Mouse (Mus musculus): ENCODE measurements around the gene Syce1l.

The Syce1l gene

DNA sequence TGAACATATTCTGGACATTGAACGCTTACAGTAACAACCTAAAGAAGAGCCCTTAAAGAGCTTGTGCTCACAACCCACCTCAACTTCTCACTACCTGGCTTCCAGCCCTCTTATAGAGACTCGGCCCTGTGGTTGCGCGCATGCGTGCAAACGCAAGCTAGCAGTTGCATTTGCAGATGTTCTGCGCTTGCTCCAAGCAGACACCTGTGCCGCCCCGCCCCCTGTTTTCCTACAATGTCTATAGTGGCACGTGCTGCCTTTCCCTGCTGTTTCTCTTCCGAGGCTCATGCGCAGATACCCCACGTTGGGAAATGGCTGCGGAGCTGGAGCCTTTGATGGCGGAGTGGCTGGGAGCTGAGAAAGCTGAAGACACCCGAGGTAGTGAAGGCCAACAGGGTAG is at the start of gene Syce1l:
Gene Syce1l, plus strand, starts transcription at position 288 of the 400 bp plus-strand sequence.
- DNase-seq: no peak

DNA sequence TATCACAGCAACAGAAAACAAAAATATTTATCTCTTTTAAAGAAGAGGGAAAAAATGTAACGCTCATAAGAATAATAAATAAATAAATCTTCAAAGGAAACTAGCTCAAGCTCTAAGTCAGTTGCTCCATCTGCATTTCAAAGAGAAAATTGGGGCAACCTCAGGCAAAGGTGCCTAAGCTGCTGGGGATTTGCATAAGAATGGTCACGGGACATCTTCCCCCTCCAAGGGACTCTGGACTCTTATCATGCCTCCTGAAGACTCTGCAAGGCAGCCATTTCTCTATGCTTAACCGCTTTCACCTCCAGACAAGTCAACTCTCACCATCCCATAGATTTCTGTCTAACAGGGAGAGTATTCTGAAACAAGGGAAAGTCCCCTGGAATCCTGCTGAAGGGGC is 44.6 kb upstream of the Syce1l start:
- no peak for DNase-seq

DNA sequence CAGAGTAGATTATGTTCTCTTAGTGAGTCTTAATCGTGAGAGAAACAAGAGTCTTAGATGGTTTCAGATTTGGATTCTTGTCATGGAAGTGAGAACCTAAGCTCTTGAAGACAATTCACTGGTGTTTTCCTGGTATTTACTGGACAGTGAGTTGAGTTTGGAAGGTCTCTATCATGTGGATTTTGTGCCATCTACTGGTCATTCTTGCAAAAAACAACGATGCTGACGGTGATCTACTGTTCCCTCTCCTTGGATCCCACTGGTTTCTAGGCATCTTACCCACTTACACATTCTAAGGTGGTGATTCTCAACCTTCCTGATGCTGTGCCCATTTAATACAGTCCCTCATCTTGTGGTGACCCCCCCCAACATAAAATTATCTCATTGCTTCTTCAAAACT is 10.4 kb upstream of the Syce1l start:
- peak; percentile 55 to 59 for DNase-seq

DNA sequence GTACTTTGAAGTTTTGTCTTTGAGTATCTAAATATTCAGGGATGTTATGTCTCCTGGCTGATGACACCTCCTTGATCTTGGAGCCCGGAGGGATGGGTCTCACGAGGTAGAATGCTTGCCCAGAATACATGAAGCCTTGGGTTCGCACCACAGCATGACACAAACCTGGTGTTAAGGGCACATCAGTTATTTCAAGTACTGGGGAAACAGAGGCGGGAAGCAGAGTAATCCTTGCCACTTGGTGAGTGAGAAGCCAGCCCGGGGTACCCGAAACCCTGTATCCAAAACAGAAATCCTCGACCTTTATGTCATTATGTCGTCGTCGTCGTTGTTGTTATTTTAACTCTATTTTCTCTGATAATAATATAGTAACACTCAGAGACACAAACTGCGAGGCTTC is 8.9 kb upstream of the Syce1l start:
- DNase-seq: no peak

DNA sequence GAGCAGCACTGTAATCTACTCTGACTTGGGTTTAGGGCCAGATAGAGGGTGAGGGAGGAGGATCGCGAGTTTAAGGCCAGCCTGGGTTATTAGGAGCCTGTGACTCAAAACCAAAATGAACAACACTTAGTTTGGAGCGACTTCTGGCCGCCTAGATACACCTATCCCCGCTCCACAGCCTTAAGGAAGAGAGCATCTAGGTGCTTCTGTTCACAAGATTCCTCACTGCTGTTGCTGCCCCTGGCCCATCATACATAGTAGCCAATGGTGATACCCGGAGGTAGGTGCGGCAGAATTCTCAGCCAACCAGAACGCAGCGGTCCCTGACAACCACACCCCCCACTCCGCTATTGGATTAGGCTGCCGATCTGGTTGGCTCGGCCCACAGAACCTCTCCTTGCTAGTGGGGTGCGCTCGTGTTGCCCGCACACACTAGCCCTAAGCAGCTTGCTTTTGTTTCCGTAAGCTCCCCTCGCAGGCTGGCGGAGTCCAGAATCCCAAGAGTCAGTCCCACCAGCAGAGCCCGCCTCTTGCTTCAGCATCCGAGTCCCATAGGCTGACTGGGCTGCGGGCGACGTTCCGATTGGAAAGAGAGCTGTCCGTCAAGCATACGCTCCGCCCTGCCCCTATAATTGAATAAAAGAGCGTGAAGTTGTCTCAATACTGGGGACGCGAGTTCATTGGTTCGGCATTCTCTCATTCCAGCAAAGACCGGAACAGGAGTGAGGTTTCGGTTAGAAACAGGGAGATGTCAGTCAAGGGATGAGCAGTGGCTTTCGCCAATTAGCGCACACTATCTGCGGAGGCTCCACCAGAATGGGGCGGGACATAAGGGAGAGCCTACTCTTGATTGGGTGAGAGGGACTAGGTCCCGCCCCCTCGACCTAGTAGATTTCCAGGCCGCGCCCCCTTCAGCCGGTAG is 8.1 kb upstream of the Syce1l start, which contains the start of gene Mon1b:
Gene Mon1b, plus strand, starts transcription at position 918 of the 922 bp plus-strand sequence.
- DNase-seq: peak; percentile 98 to 99

DNA sequence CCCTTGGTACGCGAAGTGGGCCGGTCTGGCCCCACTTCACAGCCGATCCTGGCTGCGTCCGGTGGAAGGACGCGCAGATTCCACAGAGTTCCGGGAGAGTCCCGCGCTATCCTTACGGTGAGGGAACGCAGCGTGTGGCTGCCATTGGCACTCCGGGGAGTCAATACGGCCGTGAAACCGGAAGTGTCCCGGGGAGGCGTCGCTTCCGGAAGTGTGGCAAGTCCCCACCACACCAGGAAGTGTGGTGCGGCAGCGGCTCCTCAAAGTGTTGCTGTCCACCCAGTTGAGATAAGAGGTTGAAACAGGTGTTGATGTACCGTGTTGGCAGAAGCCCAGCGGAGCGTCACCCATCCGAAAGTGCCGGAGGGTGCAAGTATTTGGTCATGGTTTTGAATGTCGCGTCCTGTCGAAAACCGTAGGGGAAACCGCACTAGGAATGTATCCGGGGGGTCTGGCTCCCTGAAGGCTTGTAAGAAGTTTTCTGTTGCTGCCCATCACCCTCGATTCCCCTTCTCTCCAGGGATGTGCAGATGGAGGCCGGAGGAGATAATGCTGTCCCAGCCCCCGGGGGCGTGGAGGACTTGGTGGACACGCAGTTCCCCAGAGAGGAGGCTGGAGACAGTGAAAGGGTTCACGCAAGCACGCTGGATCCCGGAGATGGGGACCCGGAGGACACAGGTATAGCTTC is 7.3 kb upstream of the Syce1l start:
- DNase-seq: peak in 1 of 2 experiments; percentile 92

DNA sequence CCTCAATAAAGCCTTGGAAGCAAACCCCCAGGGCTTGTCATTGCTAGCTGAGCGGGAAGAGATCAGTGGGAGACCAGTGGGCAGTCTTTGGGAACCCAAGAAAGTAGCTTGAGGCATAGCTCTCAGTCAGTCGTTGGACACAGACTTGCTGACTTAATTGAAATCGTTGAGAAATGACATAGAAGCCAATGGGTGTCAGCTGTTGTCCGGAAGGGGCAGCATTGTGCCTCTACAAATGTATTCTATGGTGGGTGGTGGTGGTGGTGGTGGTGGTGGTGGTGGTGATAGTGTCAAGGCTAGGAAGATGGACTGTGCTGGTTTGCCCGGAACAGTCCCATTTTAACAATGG is 6.8 kb upstream of the Syce1l start:
- no peak for DNase-seq

DNA sequence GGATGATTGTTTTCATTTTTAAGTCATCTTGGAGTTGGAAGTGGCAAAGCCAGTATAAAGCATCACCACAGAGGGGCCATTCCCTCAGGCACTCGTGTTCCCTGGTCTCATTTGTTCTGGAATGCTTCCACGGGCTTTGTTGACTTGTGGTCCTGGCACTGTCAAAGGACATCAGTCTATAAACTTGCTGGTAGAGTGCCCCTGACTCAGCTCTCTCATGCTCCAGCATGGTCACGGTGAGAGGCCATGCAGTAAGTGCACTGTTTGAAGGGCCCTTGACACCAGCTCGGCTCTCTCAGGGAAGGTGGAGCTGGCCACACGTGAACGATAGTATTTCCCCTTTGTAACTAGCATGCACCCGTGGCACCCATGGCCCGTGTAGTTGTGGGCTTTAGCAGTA is 2.7 kb upstream of the Syce1l start:
- DNase-seq: no peak

DNA sequence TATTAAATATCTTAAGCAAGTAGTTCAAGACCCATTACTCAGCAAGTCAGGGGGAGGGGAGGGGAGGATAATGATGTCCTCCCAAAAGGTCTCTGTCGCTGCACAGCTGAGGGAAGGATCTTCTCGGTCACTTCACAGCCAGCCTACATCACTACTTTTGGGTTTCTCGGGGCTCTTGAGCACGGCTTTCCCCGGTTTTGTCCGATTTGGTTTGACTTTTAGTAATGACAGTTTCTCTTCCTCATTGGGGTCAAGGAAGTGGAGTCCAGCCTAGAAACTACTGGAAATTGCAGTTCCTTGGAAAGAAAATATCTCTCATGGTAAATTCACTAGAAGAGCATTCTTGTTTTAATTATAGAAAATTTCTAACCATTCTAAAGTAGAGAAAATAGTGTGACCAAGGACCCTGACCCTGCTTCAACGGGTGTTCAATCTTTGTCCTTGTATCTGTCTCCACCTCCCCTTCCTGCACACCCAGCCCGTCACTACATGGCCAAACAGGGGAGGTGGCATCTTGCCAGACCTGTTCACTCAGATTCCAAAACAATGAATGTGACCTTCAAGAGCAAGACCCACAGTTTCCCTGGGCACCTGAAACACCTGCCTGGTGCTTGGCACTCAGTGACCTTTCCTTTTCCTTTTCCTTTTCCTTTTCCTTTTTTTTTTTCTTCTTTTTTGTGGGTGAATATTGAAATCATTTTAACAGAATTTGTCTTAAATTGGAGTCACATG is 632 bp downstream of the Syce1l start:
- peak; percentile 31 to 57 for DNase-seq

DNA sequence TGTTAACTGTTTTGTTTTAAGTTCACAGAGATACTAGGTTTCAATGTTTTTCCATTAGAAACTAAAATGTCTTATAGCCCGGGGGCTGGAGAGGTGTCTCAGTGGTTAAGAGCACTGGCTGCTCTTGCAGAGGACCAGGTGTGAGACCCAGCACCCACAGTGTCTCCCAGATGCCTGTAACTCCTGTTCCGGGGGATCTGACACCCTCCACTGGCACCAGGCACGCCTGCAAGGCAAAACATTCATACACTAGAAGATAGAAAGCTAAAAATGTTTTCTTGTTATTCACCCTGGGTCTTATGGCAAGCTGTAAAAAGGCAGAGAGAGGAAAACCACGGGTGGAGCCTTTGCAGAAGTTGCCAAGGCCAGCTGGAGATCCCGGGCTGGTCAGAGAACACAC is 2.2 kb downstream of the Syce1l start:
- DNase-seq: no peak

DNA sequence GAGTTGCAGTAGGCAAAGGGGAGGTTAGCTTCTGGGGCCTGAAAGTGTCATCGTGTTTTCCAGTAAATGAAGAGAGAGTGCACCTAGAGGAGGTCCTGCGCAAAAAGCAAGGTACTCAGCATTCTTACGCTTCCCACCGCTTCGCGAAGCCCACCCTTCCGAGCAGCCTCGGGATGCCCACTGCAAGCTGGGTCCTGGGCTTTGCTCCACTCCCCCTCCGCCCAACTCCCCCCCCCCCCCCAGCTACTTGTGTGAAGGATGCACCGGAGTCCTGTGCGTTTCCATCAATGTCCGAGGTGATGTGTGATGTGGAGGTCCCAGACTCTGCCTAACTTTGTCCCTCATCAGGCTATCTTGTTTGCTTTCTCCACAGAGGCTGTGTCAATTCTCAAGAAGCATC is 9.4 kb downstream of the Syce1l start:
- no peak for DNase-seq

DNA sequence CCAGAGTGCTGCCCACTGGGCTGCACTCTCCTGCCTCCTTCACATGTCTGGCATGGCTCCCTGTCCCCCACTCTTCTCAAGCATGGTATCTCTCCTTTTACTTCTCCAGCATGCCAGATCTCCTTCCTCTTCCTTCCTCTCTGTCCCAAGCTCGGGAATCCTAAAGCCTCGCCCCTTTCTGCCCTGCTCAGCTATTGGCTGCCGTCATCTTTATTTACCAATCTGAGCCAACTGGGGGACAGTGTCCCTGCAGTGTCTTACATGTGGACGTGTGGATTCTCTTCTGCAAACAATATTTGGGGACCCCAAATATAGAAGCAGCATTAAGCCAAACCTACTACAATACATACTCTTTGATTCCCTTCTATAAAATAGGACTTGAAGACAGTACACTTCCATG is 10.1 kb downstream of the Syce1l start:
- no peak for DNase-seq

DNA sequence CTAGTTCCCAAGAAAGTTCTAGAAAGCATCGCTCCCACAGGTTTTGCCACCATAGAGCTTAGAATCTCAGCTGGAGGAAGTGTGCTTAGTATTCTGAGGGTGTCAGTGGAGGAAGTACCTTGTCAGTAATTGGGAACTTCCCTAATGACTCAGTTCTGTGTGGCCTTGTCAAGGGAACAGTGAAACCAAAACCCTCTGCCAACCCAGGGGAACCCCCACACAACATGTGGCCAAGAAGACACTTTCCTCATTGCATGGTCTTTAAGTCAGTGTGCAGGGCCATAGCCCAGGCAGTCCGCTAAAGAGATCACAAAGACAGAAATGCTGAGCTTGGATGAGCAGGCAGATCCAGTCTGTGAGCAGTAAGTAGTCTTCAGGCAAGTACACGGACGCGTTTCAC is 13.1 kb downstream of the Syce1l start:
- no peak for DNase-seq

DNA sequence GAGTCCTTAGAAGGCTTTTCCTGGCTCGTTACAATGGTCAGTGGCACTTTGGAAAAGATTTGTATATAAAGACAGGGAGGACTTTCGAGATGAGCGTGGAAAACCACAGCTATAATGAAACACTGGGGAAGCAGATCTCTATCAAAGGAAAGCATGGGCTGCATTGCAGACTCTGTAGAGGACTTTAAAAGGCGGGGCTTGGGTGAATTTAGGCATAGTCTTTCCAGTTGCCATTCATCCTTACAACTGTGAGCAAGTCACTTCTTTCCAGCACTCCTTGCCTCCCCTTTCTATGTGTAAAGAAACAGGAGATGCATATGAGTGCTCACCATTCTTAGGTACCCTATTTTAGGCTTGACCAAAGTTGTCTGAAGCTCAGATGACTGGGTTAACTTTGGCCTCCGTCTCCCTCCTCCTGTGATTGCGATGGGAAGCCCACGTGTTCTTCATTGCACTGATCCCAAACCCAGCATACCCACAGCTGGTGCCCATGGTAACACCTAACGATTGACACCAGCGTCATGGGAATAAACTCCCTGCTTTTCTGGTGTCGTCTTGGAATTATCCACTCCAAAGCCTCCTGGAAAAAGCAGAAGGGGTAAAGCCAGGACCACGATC is 13.8 kb downstream of the Syce1l start:
- DNase-seq: no peak

DNA sequence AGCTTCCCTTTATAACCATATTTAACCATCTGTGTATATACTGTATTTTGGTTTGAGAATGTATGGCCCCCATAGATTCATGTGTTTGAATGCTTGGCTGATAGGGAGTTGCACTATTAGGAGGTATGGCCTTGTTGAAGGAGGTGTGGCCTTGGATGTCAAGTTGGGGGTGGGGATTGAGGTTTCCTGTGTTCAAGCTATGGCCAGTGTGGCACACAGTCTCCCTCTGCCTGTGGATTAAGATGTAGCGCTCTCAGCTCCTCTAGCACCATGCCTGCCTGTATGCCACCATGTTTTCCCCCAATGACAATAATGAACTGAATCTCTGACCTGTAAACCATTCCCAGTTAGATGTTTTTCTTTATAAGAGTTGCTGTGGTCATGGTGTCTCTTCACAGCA is 17.1 kb downstream of the Syce1l start:
- no peak for DNase-seq

DNA sequence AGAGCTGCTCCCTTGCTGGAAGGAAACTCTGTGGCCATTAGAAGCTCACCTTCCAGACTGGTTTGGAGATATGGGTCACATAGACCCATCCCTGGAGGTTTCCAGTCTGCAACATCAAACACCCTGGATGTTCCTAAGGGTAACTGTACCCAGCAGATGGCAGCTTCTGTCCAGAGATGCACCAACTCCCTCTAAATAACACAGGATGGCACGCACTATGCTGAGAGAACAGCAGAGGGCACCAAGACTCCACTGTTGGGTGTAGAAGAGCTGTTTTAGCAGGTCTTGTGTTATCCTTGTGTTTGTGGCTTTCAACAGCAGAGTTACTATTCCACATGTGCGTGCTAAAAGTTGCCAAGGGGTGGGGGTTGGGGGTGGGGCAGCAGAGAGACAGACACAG is 21.5 kb downstream of the Syce1l start:
- peak; percentile 79 to 91 for DNase-seq

DNA sequence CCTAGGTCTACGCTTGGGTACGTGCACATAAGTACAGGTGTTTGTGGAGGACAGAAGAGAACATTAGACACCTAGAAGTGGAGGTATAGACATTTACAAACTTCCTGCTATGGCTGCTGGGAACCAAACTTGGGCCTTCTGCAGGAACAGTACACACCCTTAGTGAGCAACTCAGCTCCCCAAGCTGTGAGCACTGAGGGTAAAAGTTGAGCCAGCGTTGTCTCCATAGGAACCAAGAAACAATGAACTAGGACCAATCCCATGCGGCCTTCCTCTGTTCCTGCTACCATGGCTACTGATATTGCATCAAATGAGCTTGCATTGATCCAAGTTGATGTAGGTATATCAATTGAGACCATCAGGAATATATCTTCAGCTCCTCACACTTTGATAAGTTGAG is 22.0 kb downstream of the Syce1l start:
- DNase-seq: no peak

DNA sequence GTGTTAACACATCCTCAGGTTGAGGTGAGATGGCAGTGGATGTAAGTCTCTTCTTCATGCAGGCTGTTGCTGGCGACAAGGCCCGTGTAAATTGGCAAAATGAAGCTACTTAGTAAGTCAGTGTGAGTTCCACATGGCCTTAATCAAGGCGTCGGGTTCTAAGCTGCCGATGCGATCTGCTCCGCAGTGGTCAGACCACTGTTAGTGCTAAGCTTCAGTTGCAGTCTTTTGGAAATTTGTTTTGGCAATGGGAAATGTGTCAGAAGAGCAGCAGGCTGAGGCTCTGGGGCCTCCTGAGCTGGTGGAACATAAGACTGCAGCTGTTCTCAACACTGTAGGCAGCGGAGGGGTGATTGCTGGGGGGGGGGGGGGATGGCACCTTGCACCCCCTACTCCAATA is 22.9 kb downstream of the Syce1l start:
- no peak for DNase-seq

DNA sequence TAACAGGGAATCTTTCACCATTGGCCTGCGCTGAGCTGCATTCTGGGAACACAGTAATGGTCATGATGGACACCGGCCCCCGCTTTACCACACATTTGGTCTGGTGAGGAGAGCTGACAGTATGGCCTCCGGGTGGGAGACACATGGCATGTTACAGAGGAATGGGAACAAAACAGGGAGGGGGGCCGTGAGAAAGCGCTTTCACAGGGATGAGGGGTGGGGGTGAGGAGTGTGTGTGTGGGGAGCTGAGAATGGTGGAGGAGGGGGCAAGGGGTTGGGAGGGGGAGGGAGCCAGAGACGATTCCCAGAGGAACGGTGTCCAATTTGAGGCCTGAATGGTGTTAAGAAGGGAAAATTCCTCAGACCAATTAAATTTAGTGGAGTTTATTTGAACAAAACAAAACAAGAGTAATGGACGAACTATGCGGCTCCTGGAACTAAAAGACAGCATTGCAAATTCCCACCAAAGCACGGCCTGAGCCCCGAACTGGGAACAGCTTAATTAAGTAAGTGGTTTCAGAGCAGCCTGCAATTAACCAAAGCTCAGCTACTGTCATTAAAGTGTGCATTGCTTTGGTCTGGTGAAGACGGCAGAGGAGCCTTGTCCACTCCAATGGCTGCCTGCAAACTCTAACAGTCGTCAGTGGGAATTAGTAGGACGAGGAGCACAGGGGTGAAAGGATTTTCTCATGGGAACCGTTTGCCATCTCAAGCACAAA is 23.9 kb downstream of the Syce1l start:
- no peak for DNase-seq

DNA sequence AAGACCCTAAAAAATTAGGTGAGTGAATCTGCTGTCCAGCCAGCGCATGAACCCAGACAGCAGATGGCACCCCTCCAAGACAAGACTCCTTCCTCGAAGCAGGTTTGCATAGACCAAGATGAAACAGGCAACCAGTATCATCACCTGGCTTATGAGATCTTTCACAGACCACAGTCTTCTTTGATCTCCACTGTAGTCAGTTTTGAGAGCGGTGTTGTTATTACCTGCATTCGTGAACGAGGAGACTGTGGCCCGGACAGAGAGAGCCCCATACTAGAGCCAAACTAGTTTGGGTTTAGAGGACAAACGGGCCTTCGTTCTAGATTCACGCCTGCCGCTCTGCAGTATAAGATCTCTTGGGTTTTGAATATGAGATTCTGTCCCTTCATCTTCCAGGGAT is 26.9 kb downstream of the Syce1l start:
- DNase-seq: no peak

DNA sequence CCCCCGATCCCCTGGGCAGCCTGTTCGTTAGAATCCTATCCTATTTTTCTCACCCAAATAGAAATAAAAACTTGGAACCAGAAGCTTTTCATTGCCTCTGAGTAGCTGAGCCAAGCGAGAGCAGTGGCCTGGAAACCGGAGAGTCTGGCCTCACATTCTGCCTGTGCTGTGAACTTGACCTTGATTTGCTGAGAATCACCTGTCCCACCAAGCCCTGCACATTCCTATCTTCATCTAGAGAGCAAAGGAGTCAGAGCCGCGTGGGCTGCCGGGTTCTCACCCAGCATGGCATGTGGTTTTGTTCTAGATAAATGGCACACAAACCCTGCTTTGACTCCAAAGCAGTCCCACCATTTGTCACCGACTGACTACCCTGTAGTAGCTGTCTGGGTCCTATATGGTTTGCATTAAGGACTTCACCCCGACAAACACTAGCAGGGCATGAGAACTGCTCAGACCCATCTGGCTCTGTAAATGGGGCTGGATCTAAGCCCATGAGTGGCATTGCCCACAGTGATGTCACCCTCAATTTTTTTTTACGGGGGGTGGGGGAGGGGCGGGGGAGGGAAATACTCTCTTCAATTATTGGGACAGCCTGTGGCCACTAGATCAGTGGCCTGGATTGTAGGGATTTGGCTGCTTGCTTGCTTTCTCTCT is 29.7 kb downstream of the Syce1l start:
- peak in 1 of 2 experiments; percentile 5 for DNase-seq

DNA sequence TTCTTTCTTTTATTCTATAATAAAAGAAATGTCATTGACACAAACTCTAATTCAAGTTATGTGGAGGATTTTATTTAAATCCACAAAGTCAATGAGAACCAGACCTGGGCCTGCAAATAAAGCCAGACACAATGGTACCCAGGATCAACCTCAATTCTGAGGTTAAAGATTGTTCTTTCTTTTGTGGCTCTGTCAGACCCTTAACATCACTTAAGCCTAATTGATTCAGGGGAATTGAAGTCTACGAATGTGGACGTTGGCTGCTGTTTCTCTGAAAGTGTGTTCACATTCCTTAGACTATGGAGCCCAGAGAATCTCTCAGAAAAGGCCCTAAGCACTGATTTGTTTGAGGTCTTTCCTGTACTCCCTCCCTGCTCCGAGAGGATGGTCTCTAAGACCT is 30.3 kb downstream of the Syce1l start:
- DNase-seq: no peak

All from kidney, postnatal 36 days (tissue).